Mouse (Mus musculus) limb, embryonic 13.5 days (tissue): ENCODE data around the gene Scamp3. TPM values are rescaled to one million over a fixed set of nuclear protein-coding genes. Genes with fewer than 3 reads are reported as not detected.
"Not testable (repeated sequence)": the region's sequence is repeated elsewhere in the genome, so short reads cannot be mapped to it uniquely, and the experiment has no call there.

Experiments used
- ATAC-seq: fragments of 200-750 bp; cut with Nextera tagmentation; 2 replicates; pipeline ENCODE4 v1.8.0; 2017; ENCODE audit warnings: low read depth, moderate number of reproducible peaks, moderate TSS enrichment; ENCODE audit not compliant: low FRiP score
- H3K27ac ChIP-seq: fragments of 300-500 bp; sonication (generic); 2 replicates; pipeline ENCODE4 v1.5.1; 2015; ENCODE audit warnings: inconsistent platforms, mild to moderate bottlenecking, moderate library complexity
- H3K27me3 ChIP-seq: fragments of 300-500 bp; sonication (generic); 2 replicates; pipeline ENCODE4 v1.6.1; 2015; ENCODE audit warnings: mild to moderate bottlenecking, inconsistent platforms
- H3K36me3 ChIP-seq: fragments of 300-500 bp; sonication (generic); 2 replicates; pipeline ENCODE4 v1.6.1; 2015; ENCODE audit warnings: inconsistent platforms, mild to moderate bottlenecking, moderate library complexity
- H3K4me1 ChIP-seq: fragments of 300-500 bp; sonication (generic); 2 replicates; pipeline ENCODE4 v1.6.1; 2015; ENCODE audit warnings: inconsistent platforms
- H3K4me2 ChIP-seq: fragments of 300-500 bp; sonication (generic); replicated peaks from 2 replicates; pipeline ENCODE4 v1.6.1; 2015; ENCODE audit warnings: inconsistent platforms, mild to moderate bottlenecking, moderate library complexity
- H3K4me3 ChIP-seq: fragments of 300-500 bp; sonication (generic); 2 replicates; pipeline ENCODE4 v1.5.1; 2015; ENCODE audit warnings: moderate library complexity, mild to moderate bottlenecking, inconsistent platforms
- H3K9ac ChIP-seq: fragments of 300-500 bp; sonication (generic); 2 replicates; pipeline ENCODE4 v1.6.1; 2015; ENCODE audit warnings: mild to moderate bottlenecking, inconsistent platforms
- H3K9me3 ChIP-seq: fragments of 300-500 bp; sonication (generic); 2 replicates; pipeline ENCODE4 v1.6.1; 2016; ENCODE audit warnings: inconsistent platforms
- WGBS: fragments of 180-500 bp; shearing (Covaris S2); methylation state at CpG from one replicate; pipeline ENCODE4 v1.1.7; 2015; 5-methylcytosine and 5-hydroxymethylcytosine counted together
- polyA plus RNA-seq: library from polyadenylated mRNA; unstranded; fragments of >200 nt; fragmentation: Nextera tagmentation; extraction: Ambion mirVana; gene quantifications from 2 replicates; pipeline ENCODE4 v1.2.1, GENCODE M21; 2015

The Scamp3 gene
- polyA plus RNA-seq, 1 experiment from 2014 or later, result 115 TPM

DNA sequence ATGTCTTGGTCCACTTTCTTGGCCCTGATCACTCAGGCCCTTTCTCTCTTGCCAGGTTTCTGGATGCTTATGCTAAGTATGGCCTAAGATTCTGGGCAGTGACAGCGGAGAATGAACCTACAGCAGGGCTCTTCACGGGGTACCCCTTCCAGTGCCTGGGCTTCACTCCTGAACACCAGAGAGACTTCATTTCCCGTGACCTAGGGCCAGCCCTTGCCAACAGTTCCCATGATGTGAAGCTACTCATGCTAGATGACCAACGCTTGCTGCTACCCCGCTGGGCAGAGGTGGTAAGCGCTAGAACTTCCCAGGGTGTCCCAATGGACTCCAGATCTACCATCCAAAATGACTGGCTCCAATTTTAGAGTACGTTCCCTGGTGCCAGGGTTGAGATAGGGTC is 28.8 kb downstream of the Scamp3 start:
- no peak overlapping the region for H3K27ac ChIP-seq
- no peak overlapping the region for H3K4me3 ChIP-seq
- ATAC-seq, result no peak
- no peak overlapping the region for H3K4me2 ChIP-seq
- 91% methylated on average over 7 of the region's 7 CpGs for WGBS
- peaks cover 6% of the 10 kb centered on the region for H3K4me1 ChIP-seq
- H3K27me3 ChIP-seq, result no peaks in the 10 kb centered on the region
- H3K36me3 ChIP-seq, result peaks cover 69% of the 10 kb centered on the region
- no peak overlapping the region for H3K9ac ChIP-seq
- H3K9me3 ChIP-seq, result no peaks in the 10 kb centered on the region

DNA sequence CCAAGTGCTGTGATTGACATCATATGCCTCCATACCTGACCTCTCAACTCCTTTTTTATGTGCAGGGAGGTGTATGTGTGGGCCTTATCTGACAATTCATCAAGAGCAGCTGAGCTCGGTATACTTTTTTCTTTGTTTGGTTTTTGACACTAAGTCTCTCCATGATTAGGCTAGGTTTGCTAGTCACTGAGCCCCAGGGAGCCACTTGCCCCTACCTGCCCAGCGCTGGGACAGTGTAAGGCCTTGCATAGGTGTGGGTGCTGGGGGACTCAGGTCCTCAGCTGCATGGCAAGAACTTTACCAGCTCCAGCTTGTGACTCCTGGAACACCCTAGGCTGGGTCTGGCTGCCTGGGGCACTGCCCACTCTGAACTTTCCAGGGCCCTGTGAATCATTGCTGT is 29.4 kb downstream of the Scamp3 start:
- Histone ChIP-seq H3K4me1 (peaks cover 6% of the 10 kb centered on the region), H3K27ac (no peak overlapping the region), H3K9me3 (no peaks in the 10 kb centered on the region), H3K36me3 (peaks cover 69% of the 10 kb centered on the region), H3K9ac (no peak overlapping the region), H3K27me3 (no peaks in the 10 kb centered on the region), H3K4me2 (no peak overlapping the region), H3K4me3 (no peak overlapping the region)
- 88% methylated on average over 2 of the region's 2 CpGs for WGBS
- no peak for ATAC-seq

DNA sequence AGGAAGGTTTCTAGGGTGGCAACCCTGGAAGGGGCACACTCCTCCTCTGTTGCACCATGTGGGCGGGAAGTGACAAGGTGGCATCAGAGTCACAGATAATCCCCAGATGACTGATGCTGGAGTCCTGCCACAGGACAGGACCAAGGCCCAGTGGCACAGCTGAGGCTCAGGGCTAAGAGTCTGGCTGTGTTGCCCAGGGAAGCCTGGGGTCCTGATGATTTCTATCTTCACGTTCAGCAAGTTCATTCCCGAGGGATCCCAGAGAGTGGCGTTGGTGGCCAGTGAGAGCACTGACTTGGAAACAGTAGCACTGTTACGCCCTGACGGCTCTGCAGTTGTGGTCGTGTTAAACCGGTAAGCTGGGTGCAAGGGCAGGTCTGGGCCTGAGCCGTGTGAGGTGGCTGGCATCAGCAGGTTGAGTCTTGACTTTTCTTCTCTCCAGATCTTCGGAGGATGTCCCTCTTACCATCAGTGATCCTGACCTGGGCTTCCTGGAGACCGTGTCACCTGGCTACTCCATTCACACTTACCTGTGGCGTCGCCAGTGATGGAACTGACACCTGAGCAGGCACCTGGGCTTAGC is 30.9 kb downstream of the Scamp3 start:
- 89% methylated on average over 13 of the region's 13 CpGs for WGBS
- H3K9me3 ChIP-seq, result no peaks in the 10 kb centered on the region
- H3K36me3 ChIP-seq, result peaks cover 75% of the 10 kb centered on the region
- no peak overlapping the region for H3K4me3 ChIP-seq
- no peak overlapping the region for H3K27ac ChIP-seq
- ATAC-seq, result no peak
- peaks cover 17% of the 10 kb centered on the region for H3K4me1 ChIP-seq
- no peak overlapping the region for H3K4me2 ChIP-seq
- H3K27me3 ChIP-seq, result no peaks in the 10 kb centered on the region
- H3K9ac ChIP-seq, result no peak overlapping the region

DNA sequence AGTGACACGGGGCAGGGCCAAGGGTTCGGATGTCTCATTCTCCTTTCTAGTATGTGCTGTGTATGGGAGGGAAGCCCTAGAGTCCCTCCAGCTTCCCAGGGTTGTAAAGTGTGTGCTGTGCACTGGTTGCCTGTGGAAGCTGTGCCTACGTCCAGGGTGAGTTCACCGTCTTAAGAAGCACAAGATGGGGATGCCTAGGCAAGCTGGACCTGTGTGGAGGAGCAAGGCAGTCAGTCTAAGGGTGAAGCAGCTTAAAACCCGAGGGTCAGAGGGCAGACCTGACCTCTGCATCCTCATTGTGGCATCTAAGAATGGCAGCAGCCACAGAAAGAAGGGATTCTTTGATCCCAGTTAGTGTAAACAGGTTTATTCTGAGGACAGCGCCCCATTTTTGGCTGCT is 31.5 kb downstream of the Scamp3 start:
- Histone ChIP-seq H3K27ac (no peak overlapping the region), H3K9me3 (no peaks in the 10 kb centered on the region), H3K27me3 (no peaks in the 10 kb centered on the region), H3K4me1 (peaks cover 15% of the 10 kb centered on the region), H3K4me2 (no peak overlapping the region), H3K36me3 (peaks cover 75% of the 10 kb centered on the region), H3K4me3 (no peak overlapping the region), H3K9ac (no peak overlapping the region)
- WGBS, result 80% methylated on average over 6 of the region's 6 CpGs
- no peak for ATAC-seq

DNA sequence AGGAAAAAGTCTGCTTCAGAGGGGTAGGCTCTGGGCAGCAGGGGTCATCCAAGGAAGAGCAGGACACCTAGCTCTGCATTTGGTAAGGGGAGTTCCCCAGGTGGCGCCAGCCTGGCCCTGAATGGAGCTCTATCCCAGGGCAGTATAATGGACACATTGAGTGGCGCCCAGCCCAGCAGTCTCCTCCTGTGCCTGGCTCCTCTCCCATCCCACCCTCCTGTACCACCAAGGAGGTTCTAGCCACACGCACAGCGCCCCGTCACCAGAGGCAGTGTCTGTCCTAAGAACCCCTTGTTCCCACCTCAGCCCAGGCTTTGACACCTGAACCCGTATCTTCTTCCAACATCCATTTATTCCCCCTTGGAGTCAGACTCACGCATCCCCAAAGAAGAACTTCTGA is 32.5 kb downstream of the Scamp3 start:
- no peak overlapping the region for H3K4me3 ChIP-seq
- peaks cover 67% of the 10 kb centered on the region for H3K36me3 ChIP-seq
- no peaks in the 10 kb centered on the region for H3K27me3 ChIP-seq
- no peak overlapping the region for H3K9ac ChIP-seq
- no peak overlapping the region for H3K4me2 ChIP-seq
- no peaks in the 10 kb centered on the region for H3K9me3 ChIP-seq
- 91% methylated on average over 7 of the region's 7 CpGs for WGBS
- peaks cover 18% of the 10 kb centered on the region for H3K4me1 ChIP-seq
- no peak overlapping the region for H3K27ac ChIP-seq
- no peak for ATAC-seq

DNA sequence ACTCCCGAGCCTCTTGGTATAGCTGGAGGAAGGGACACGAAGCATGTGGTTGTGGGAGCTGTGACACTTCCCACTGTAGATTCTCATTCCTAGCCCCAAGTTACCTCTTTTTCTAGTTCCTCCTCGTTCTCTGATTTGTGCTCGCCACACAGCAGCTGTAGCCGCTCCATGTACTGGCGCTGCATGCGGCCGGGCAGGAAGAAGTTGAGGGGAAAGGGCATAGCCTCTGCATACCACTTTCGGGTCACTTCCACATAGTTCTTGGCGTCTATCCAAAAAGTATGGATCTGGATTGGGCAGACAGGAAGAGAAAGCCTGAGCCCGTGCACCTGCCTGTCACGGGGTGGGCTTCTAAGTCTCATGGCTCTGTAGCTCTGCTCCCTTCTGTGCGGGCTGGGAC is 32.9 kb downstream of the Scamp3 start:
- Histone ChIP-seq H3K4me3 (no peak overlapping the region), H3K4me1 (peaks cover 23% of the 10 kb centered on the region), H3K9me3 (no peaks in the 10 kb centered on the region), H3K4me2 (no peak overlapping the region), H3K36me3 (peaks cover 63% of the 10 kb centered on the region), H3K9ac (no peak overlapping the region), H3K27ac (peak overlapping the region; percentile 29; the same call in 1 of the 2 replicates), H3K27me3 (no peaks in the 10 kb centered on the region)
- ATAC-seq, result no peak
- WGBS, result 84% methylated on average over 13 of the region's 13 CpGs

DNA sequence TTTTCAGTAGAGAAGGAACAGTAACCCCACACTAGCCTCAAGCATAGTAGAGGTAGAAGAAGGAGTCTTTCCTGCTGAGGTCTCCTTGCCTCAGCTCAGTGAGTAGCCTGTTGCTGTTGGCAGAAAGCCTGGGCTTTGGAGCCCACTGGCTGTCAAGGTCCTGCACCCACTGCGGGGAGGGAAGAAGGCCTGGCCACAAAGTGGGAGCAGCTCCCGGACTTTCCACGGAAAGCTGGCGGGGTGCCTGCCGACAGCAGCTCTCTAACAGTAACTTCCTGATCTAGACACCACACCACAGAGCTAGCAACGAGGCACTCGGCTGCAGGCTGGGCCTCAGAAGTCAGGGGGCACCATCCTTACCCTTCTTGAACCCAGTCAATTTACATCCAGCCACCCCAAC is 33.5 kb downstream of the Scamp3 start:
- Histone ChIP-seq H3K36me3 (peaks cover 58% of the 10 kb centered on the region), H3K27ac (no peak overlapping the region), H3K27me3 (no peaks in the 10 kb centered on the region)

DNA sequence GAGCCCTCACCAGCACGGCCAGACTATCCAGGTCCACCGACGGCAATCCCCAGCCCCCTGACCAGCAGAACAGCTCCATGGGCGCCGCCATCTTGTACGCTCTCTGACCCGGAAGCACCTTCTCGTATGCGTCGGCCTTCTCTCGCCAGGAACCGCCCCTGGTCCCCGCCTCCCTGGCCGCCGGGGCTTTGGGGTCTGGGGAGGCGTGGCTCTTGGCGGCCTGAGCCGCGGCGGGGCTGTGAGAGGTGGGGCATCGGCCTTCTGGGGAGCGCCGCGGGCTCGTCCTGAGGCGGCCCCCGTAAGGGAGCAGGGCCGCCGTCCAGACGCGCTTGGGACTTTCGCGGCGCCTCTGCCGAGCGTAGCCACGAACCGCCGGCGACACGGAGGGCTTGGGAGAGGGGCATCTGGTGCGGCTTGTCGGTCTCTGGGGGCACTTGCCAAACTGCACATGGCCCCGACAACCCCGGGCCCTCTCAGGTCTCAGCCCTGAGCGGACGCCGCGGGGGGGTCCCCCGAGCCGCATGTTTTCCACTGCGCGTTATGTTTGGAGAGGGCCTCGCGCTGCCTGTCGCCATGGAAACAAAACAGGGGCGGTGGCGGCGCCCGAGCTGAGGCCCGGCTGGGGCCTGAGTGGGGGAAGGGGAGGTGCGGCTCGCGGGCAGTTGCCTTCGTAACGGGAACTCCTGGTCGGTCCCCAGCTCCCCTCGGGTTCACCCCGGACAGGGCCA is 36.7 kb downstream of the Scamp3 start:
- peaks cover 41% of the 10 kb centered on the region for H3K36me3 ChIP-seq
- peak overlapping the region; percentile 86 for H3K9ac ChIP-seq
- H3K9me3 ChIP-seq, result no peaks in the 10 kb centered on the region
- peak overlapping the region; percentile 83 for H3K4me2 ChIP-seq
- H3K27ac ChIP-seq, result peak overlapping the region; percentile 98
- H3K4me3 ChIP-seq, result peak overlapping the region; percentile 84
- ATAC-seq, result peak; percentile 93
- WGBS, result under 1% methylated on average over 69 of the region's 69 CpGs
- H3K27me3 ChIP-seq, result no peaks in the 10 kb centered on the region
- H3K4me1 ChIP-seq, result peaks cover 34% of the 10 kb centered on the region

More for the DNA sequence above, 33.5 kb downstream of the Scamp3 start:
- Histone ChIP-seq H3K4me2 (no peak overlapping the region), H3K4me3 (no peak overlapping the region), H3K9ac (no peak overlapping the region), H3K9me3 (no peaks in the 10 kb centered on the region), H3K4me1 (peaks cover 28% of the 10 kb centered on the region)
- ATAC-seq, result no peak
- 68% methylated on average over 7 of the region's 7 CpGs for WGBS

DNA sequence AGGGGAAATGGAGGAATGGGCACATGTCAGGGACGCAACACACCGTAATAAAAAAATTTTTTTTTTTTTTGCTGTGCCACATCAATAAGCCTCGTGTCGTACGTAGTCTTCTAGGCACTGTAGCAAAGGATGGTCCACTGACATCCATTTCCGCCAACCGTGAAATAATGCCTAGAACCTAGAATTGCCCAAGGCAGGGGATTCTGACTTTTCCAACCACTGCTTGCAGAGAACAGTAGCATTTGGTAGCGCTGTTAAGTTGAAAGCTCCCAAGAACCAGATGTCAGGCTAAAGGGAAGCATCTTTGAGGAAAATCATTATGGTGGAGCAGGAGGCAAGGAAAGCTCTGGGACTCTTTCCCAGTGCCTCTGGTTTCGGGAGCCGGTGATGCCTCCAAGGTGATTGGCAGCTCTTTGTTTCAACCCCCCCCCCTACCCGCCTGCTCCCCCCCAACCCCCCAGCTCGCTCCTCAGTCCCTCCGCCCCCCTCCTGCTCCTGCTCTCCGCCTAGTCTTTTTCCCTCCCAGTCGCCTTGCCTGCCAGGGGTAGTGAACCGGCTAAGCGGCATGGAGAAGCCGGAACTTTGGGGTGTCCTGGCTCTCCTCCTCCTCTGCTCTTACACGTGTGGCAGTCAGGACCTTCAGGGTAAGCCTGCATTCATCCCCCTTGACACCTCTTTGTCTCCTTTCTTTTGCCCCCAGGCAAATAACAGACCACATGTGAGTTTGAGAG is 37.6 kb downstream of the Scamp3 start, which contains the start of gene Thbs3:
Thbs3 (plus strand) TSS at position 500 of the 731 bp plus-strand sequence.
- peaks cover 34% of the 10 kb centered on the region for H3K4me1 ChIP-seq
- peaks cover 41% of the 10 kb centered on the region for H3K36me3 ChIP-seq
- H3K27me3 ChIP-seq, result no peaks in the 10 kb centered on the region
- H3K4me3 ChIP-seq, result peak within 1 kb of the TSS; percentile 84
- peak within 1 kb of the TSS; percentile 83 for H3K4me2 ChIP-seq
- no peaks in the 10 kb centered on the region for H3K9me3 ChIP-seq
- ATAC-seq, result no peak
- peak within 1 kb of the TSS; percentile 86 for H3K9ac ChIP-seq
- WGBS, result under 1% methylated on average over 19 of the region's 19 CpGs
- H3K27ac ChIP-seq, result peak within 1 kb of the TSS; percentile 98

DNA sequence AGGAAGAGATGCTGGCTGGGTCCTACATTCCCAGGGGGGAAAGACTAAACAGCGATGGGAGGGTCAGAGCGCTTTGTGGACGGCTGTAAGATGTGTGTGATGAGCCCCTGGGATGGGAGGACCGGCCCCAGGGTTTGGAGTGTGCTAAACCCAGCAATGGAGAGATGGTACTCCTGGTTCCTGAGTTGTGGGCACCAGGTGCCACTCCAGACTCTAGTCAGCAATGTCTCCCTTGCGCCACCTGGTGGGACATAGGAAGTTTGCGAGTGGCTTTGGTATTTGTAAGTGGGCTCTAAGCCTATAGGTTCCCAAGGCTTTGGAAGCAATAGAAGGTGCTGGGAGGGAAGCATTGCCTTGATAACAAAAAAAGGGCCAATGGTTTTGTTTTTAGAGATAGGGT is 38.6 kb downstream of the Scamp3 start:
- peak overlapping the region; percentile 86 for H3K9ac ChIP-seq
- peak overlapping the region; percentile 84 for H3K4me3 ChIP-seq
- peaks cover 34% of the 10 kb centered on the region for H3K4me1 ChIP-seq
- no peaks in the 10 kb centered on the region for H3K9me3 ChIP-seq
- WGBS, result 0% methylated on average over 6 of the region's 6 CpGs
- H3K4me2 ChIP-seq, result peak overlapping the region; percentile 83
- no peaks in the 10 kb centered on the region for H3K27me3 ChIP-seq
- peak overlapping the region; percentile 98 for H3K27ac ChIP-seq
- H3K36me3 ChIP-seq, result peaks cover 38% of the 10 kb centered on the region
- no peak for ATAC-seq

DNA sequence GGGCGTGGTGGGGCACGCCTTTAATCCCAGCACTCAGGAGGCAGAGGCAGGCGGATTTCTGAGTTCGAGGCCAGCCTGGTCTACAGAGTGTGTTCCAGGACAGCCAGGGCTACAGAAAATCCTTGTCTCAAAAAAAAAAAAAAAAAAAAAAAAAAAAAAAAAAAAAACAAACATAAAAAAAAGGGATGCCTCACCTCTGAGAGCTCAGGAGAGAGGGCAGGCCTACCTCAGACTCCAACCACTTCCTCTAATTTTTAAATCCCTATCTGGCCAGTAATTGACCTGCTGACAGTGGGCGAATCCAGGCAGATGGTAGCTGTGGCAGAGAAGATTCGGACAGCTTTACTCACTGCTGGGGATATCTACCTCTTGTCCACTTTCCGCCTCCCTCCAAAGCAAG is 39.1 kb downstream of the Scamp3 start:
- H3K4me2 ChIP-seq, result peak overlapping the region; percentile 83

DNA sequence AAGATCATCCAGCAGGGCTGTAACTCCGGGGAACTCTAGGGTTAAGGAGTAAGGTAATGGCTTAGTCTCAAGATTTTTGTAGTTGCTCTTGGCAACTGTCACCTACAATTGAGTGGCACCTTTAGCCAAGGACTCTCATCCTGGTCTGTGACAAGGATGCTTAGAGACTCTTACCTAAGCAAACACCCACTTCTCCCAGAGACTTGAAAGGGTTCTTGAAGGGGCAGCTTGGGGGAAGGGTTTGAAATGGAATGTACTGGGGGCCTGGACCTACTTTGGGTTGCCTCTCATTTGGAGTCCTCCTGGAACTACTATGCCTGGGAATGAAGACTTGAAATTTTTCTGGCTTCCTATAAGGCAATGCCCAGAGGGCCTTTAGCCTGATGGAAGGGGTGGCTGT is 41.0 kb downstream of the Scamp3 start:
- Histone ChIP-seq H3K4me2 (no peak overlapping the region), H3K27me3 (no peaks in the 10 kb centered on the region), H3K27ac (no peak overlapping the region), H3K9ac (peak overlapping the region; percentile 39), H3K4me1 (peaks cover 19% of the 10 kb centered on the region), H3K9me3 (no peaks in the 10 kb centered on the region), H3K36me3 (peaks cover 48% of the 10 kb centered on the region), H3K4me3 (no peak overlapping the region)
- ATAC-seq, result no peak
- 97% methylated on average over 1 of the region's 1 CpGs for WGBS

More for the DNA sequence above, 39.1 kb downstream of the Scamp3 start:
- ATAC-seq, H3K27me3 ChIP-seq, H3K4me3 ChIP-seq, H3K27ac ChIP-seq, H3K9me3 ChIP-seq: not testable (repeated sequence)
- Histone ChIP-seq H3K9ac (0 out of 2 replicates have a peak overlapping the region, but pooled peaks have one; percentile 35), H3K36me3 (peaks cover 41% of the 10 kb centered on the region), H3K4me1 (peaks cover 34% of the 10 kb centered on the region)
- WGBS, result 69% methylated on average over 7 of the region's 7 CpGs
